Mouse (Mus musculus) mature B cell (primary cell): Measurements from ENCODE around the gene Tmod3.
"Not testable (repeated sequence)": the region's sequence is repeated elsewhere in the genome, so short reads cannot be mapped to it uniquely, and the experiment has no call there.

Experiments used
- in situ Hi-C: fragments of 300-500 bp; cut with MboI; formaldehyde crosslinking; loops from 2 replicates; pipeline ENCODE4 v1.14.3; 2019

Tmod3 gene

DNA sequence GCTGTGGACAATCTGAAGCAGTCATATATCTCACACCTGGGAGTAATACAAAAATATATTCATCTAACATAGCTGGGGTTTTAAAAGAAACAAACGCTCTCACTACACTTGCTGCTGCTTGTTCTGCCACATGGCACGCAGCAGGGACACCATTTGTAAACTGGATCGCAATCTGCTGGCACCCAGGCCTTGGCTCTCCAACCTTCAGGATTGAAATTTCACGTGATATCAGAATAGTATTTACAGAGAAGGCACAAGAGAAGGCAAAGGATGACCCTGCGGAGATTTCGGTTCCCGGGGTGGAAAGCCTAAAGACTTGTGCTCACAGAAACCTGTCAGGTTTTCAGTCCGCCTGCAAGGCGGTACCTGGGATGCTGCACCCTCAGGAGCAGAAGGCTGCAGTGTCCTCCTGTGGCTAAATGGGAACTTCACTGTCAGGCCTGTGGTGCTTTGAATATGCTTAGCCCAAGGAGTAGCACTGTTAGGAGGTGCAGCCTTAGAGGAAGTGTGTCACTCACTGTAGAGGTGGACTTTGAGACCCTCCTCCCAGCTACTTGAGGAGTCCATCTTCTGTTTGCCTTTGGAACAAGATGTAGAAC lies 65.0 kb downstream of the Tmod3 start:
- in situ Hi-C loops = no loop called here

- in situ Hi-C loops = not testable (repeated sequence)
These were observed 71.2 kb downstream of the Tmod3 start for GRCm38 (mm10) chr9:75488255-75488654.

GRCm38 (mm10) chr9:75485231-75485630 lies 74.2 kb downstream of the Tmod3 start:
- in situ Hi-C loops = no loop called here

DNA sequence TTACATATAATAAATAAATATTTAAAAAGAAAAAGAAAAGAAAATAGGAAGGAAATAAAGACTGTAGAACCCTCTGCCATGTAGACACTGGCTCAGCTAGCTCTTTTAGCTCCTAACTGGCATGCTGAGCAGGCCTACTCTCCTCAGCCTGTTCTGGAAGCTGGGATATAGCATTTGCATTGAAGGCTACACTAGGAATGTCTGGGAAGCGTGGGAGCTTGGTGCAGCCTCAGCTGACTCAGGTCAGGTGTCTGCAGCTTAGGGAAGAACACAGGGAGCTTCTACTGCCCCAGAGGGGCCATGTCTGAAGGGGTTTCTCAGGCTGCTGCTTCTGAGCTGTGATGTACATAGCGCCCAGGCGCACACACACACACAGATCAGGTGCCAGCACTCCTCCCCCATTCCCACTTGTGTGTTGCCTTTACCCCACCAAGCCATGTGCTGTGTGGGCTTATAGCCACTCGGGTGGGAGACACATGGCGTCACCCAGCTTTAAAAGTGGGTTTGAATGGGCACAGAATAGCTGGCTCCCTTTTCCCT lies 78.9 kb downstream of the Tmod3 start:
- in situ Hi-C loops = no loop called here

GRCm38 (mm10) chr9:75479106-75479725 lies 80.2 kb downstream of the Tmod3 start:
- in situ Hi-C loops = no loop called here

GRCm38 (mm10) chr9:75477212-75477611 lies 82.2 kb downstream of the Tmod3 start:
- in situ Hi-C loops = no loop called here

DNA sequence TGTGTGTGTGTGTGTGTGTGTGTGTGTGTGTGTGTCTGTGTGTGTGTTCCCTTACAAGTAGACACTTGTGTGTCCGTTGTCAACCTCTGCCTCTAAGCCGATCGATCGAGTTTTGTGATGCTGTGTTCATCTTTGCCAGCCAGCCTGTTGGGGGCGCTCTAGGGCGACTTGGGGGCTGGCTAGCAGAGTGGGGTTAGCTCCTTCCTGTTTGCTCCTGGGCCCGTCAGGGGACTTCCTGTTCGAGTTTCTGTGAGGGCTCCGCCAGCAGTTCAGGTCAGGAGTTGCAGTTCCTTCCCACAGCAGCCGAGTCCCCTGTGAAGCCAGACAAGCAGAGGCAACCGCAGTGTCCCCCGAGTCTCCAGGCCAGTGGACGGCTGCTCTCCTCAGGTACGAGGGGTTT lies 91.2 kb downstream of the Tmod3 start:
- in situ Hi-C loops = no loop called here

- in situ Hi-C loops = no loop called here
These were observed 91.9 kb downstream of the Tmod3 start for GRCm38 (mm10) chr9:75467581-75467980.

DNA sequence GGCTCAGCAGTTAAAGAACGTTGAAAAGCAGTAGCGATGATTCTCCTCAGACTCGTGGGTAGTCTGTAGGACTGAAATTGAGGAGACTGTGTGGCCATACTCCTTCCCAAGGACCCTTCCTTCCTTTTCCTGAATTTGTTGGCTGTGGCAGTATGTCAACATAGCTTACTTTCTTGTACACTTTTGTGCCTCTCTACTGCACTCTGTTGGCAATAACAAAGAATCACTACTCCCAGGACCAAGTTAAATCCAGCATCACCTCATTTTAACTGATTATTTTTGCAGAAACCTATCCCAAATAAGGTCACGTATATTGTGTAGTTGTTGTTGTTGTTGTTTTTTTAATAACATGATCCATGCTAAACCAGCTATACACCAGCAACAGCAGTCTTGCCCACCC lies 92.8 kb downstream of the Tmod3 start:
- in situ Hi-C loops = no loop called here

DNA sequence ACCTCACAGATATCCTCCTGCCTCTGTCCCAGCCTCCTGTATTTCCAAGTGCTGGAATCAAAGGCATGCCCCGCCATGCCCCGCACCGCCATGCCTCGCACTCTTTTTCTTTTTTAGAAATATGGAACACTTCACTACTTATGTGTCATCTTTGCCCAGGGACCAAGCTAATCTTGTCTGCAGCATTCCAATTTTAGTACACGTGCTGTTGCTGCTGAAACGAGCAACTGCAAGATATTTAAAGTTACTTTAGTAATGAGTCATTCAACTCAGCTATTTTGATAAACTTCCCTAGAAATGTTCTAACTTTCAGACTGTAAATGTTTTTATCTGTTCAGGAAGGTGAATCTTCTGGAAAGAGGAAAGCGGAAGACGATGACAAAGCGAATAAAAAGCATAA lies 93.6 kb downstream of the Tmod3 start:
- in situ Hi-C loops = no loop called here

- in situ Hi-C loops = no loop called here
These were observed 96.3 kb downstream of the Tmod3 start for GRCm38 (mm10) chr9:75463050-75463660.

- in situ Hi-C loops = no loop called here
These were observed 103.8 kb downstream of the Tmod3 start for GRCm38 (mm10) chr9:75455684-75456083.

DNA sequence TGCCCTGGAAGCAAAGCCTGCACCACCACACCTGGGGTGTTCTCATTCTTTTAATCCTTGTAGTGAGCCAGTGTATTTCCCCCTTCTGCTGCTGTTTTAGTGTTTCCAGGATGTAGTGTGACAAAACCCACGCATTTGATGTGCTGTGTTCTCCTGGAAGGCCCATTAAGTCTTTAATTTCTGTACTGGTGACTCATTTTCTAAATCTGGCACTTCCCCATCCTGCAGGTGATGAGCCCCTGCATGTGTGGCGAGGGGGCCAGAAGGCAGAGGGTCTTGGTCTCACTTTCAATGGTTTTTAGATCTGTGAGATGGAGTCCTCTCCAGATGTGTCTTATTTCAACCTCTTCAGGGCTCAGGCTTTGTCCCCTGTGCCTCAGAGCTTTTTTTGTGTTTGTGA lies 105.5 kb downstream of the Tmod3 start:
- in situ Hi-C loops = no loop called here

- in situ Hi-C loops = no loop called here
These were observed 111.4 kb downstream of the Tmod3 start for GRCm38 (mm10) chr9:75448021-75448420.
